Mouse (Mus musculus) megakaryocyte, embryonic 14.5 days (primary cell): ENCODE data around the gene Plekha5.

ENCODE experiments used
- FLI1 ChIP-seq: IDR thresholded peaks from 2 replicates; pipeline ENCODE4 v1.6.1; 2012; ENCODE audit warnings: low read length, inconsistent platforms, mixed read lengths
- GATA1 ChIP-seq: IDR thresholded peaks from 3 replicates; pipeline ENCODE4 v1.6.1; 2012; ENCODE audit warnings: mixed read lengths, low read length, inconsistent platforms, borderline replicate concordance

DNA sequence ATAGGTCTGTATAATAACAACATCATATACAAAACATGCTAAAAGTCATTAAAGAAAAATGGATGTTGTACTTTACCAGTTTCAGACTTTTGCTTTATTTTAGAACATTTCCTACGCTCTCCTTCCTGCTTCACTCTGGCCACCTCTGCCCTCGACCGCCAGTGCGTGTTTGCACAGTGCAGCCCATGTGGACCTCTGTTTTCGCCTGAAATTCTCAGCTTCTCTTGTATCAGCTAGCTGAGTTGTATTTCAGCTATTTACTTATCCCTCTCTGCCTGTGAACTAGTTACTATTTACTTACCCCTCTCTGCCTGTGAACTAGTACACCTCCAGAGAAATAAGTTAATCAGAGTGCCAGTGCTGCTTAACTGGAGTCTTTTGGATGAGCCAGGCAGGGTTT is 62.8 kb downstream of the Plekha5 start:
- TF ChIP-seq GATA1 (no peak), FLI1 (no peak)
